Mouse (Mus musculus) liver, postnatal 0 days (tissue): ENCODE results near the gene 1700020L24Rik.

Experiments
- CTCF ChIP-seq: sonication (generic); IDR thresholded peaks from 2 replicates; pipeline ENCODE4 v1.5.1; 2016; ENCODE audit warnings: antibody characterized with exemption, low read depth
- EP300 ChIP-seq: IDR thresholded peaks from 2 replicates; pipeline ENCODE4 v1.6.1; 2016; ENCODE audit warnings: antibody characterized with exemption, low read depth, mild to moderate bottlenecking

DNA sequence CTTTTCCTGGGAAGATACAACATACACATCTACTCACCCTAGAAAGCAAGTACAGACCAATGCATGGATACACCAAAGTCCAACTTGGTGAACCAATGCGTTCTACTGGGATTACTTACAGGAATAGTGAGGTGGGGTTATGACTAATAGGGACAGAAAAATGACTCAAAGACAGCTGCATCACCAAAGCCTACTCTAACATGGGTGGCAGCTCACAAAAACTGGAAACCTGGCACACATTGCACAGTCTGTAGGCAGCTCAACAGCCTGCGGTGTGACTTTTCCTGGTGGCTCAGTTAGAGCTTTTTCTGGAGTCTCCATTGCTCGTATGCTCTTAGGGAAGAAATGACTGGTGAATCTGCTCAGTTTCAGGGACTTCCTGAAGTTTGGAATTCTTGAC is 31.3 kb downstream of the 1700020L24Rik start:
- TF ChIP-seq CTCF = no peak
- no peak for TF ChIP-seq EP300
